22 mouse cellular contexts compared by ENCODE assay signal in genomic region chr10:39014836-39015235, GRCm38 (mm10). TPM values are rescaled to one million over a fixed set of nuclear protein-coding genes. Genes with fewer than 3 reads are reported as not detected.
A peak's percentile ranks its signal among the peaks of the same experiment; 100 is the strongest.
DNase-seq lines count a peak whose midpoint lies in the region; ATAC-seq and TF ChIP-seq lines count a peak whose summit lies in the region.
"Had no signal": no experiment of that assay in that cellular context is flagged by ENCODE, and none has a peak within 500 bp of the region (broad histone marks: within the 10 kb centered on the region; RNA-seq: fewer than 3 reads in every experiment).

No protein-coding gene starts in this region.

- WGBS in lung, embryonic 14.5 days = 60% methylated on average over 2 of the region's 2 CpGs
- 87% methylated on average over 2 of the region's 2 CpGs for WGBS in midbrain, embryonic 11.5 days
- 72% methylated on average over 2 of the region's 2 CpGs for WGBS in midbrain, embryonic 13.5 days

- no peak for ATAC-seq in lung, embryonic 14.5 days (ENCODE audit: insufficient read depth)
- no peak for ATAC-seq in midbrain, embryonic 11.5 days (ENCODE audit: low FRiP score)
- no peak for ATAC-seq in midbrain, embryonic 13.5 days
- ATAC-seq: activated CD4-positive, CD25-positive, alpha-beta regulatory T cell, adult 4 months; CD4-positive, CD25-positive, alpha-beta regulatory T cell, adult 4 months; Patski had no signal

- no peak overlapping the region for H3K9ac ChIP-seq in lung, embryonic 14.5 days
- no peak overlapping the region for H3K9ac ChIP-seq in midbrain, embryonic 11.5 days (ENCODE audit: low read length)
- no peak overlapping the region for H3K9ac ChIP-seq in midbrain, embryonic 13.5 days (replicated peaks)

- H3K36me3 ChIP-seq in lung, embryonic 14.5 days (ENCODE audit: insufficient read depth) = peaks cover 29% of the 10 kb centered on the region
- H3K36me3 ChIP-seq in midbrain, embryonic 11.5 days (ENCODE audit: control insufficient read depth, insufficient read depth, low read length) = no peaks in the 10 kb centered on the region
- no peaks in the 10 kb centered on the region for H3K36me3 ChIP-seq in midbrain, embryonic 13.5 days
- H3K36me3 ChIP-seq: G1E had no signal

- H3K9me3 ChIP-seq in lung, embryonic 14.5 days (ENCODE audit: low read depth, low read length) = no peaks in the 10 kb centered on the region
- H3K9me3 ChIP-seq in midbrain, embryonic 11.5 days (ENCODE audit: control insufficient read depth, low read length) = no peaks in the 10 kb centered on the region
- H3K9me3 ChIP-seq in midbrain, embryonic 13.5 days = no peaks in the 10 kb centered on the region
- H3K9me3 ChIP-seq: G1E had no signal

- no peaks in the 10 kb centered on the region for H3K27me3 ChIP-seq in lung, embryonic 14.5 days (ENCODE audit: insufficient read depth, low read length)
- H3K27me3 ChIP-seq in midbrain, embryonic 11.5 days (ENCODE audit: control insufficient read depth, insufficient read depth, low read length) = no peaks in the 10 kb centered on the region
- no peaks in the 10 kb centered on the region for H3K27me3 ChIP-seq in midbrain, embryonic 13.5 days
- H3K27me3 ChIP-seq: CH12.LX, Patski had no signal

- H3K4me2 ChIP-seq in lung, embryonic 14.5 days = no peak overlapping the region
- no peak overlapping the region for H3K4me2 ChIP-seq in midbrain, embryonic 11.5 days
- H3K4me2 ChIP-seq in midbrain, embryonic 13.5 days (replicated peaks) = no peak overlapping the region

- no peaks in the 10 kb centered on the region for H3K4me1 ChIP-seq in lung, embryonic 14.5 days (ENCODE audit: insufficient read depth)
- no peaks in the 10 kb centered on the region for H3K4me1 ChIP-seq in midbrain, embryonic 11.5 days (ENCODE audit: control insufficient read depth, insufficient read depth, low read length)
- no peaks in the 10 kb centered on the region for H3K4me1 ChIP-seq in midbrain, embryonic 13.5 days (replicated peaks)

- DNase-seq in heart, adult 11 months = peak; percentile 57
- no peak for DNase-seq in heart, adult 18-20 months
- DNase-seq in lung, embryonic 14.5 days = no peak
- DNase-seq in lung, postnatal 36 days = no peak
- DNase-seq in midbrain, embryonic 11.5 days (ENCODE audit: low spot score, missing footprints) = peak; percentile 64
- DNase-seq: adrenal gland, adult 2 months; adrenal gland, adult 8-10 months; adrenal gland, postnatal 10 days; adrenal gland, postnatal 14 days; adrenal gland, postnatal 25 days; adrenal gland, postnatal 36 days; B cell, adult 2 months; cerebellum, adult 11 months; cerebellum, adult 11-12 months; cerebellum, adult 18-20 months had no signal

- no peak for TF ChIP-seq CTCF in lung, embryonic 14.5 days (IDR thresholded peaks at IDR 0.05; ENCODE audit: low read depth)

- no peak overlapping the region for H3K4me3 ChIP-seq in lung, embryonic 14.5 days (ENCODE audit: low read depth, low read length)
- no peak overlapping the region for H3K4me3 ChIP-seq in midbrain, embryonic 11.5 days (ENCODE audit: low read depth, low read length)
- no peak overlapping the region for H3K4me3 ChIP-seq in midbrain, embryonic 13.5 days (replicated peaks)

- 0 out of 2 replicates have a peak overlapping the region, but pooled peaks have one; percentile 12 for H3K27ac ChIP-seq in lung, embryonic 14.5 days (ENCODE audit: low read depth)
- H3K27ac ChIP-seq in midbrain, embryonic 11.5 days (ENCODE audit: low read depth, low read length) = no peak overlapping the region
- no peak overlapping the region for H3K27ac ChIP-seq in midbrain, embryonic 13.5 days

RNA-seq across cellular contexts. Expression of gene Lama4, which starts 49.5 kb away (rescaled TPM):
- total RNA-seq in heart, adult 18-20 months (2021) = 10 to 100 TPM; 47.2 to 52.0 TPM
- polyA plus RNA-seq in lung, embryonic 14.5 days (2014; fragmentation: Nextera tagmentation; extraction: Ambion mirVana) = 111 and 114 TPM in 2 replicates
- polyA plus RNA-seq in midbrain, embryonic 11.5 days (2014; fragmentation: Nextera tagmentation; extraction: Ambion mirVana) = 14.8 and 17.1 TPM in 2 replicates
- polyA plus RNA-seq in midbrain, embryonic 13.5 days (2015; fragmentation: Nextera tagmentation; extraction: Ambion mirVana) = 15.0 and 15.7 TPM in 2 replicates
- total RNA-seq: MEL had no signal
- polyA plus RNA-seq: G1E had no signal

Comparison
In these comparisons a context has a peak if more than half of its experiments do, and no peak if none do; other contexts are left out.
1. DNase-seq: peak in heart, adult 11 months (single experiment) and midbrain, embryonic 11.5 days (single experiment); none in heart, adult 18-20 months (0 of 2), lung, embryonic 14.5 days (single experiment) and lung, postnatal 36 days (single experiment).